Mouse (Mus musculus) mouse trophoblast stem cell (cell line): ENCODE results near the gene Sephs2.
"Not testable (repeated sequence)": the region's sequence is repeated elsewhere in the genome, so short reads cannot be mapped to it uniquely, and the experiment has no call there.

Experiments
- in situ Hi-C, 2 experiments: fragments of 300-500 bp; cut with MseI, MboI; formaldehyde crosslinking; loops; 2 replicates in 1 of 2; 3 replicates in 1 of 2; pipeline ENCODE4 v1.15.1; 2025

The Sephs2 gene

DNA sequence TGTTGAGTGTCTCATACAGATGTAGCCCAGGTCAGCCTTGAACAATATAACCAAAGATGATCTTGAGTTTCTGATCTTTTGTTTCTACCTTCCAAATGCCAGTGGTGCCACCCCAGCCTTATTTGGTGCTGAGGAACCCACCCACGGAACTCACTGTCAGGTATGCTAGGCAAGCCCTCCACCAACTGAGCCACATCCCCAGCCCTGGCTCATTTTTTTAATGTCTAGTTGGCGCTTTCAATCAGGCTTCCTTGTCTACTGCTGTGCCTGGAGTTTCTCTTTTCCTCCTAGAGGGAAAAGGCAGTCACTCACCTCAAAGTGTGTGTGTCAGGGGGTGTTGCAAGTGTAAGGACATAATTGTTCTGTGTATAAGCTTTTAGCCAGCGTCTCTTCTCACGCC, 2.8 kb downstream of the Sephs2 start:
- in situ Hi-C loops, result no loop called here

DNA sequence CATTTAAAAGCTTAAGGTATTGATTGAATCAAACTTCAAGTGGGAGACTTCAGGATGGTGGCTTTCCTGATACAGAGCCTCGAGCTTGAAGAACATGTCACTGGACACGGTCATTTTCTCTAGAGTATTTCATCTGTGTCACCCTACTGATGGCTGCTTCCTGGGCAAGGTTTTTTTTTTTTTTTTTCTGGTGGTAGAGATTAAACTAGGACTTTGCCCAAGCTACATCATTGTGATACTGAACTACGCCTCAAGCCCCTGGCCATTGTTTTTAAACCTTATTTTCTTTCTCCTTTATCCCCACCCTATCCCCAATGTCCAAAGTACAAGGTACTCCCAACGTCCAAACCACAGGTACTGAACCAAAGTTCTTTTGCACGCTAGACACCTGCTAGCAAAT, 3.2 kb downstream of the Sephs2 start:
- in situ Hi-C loops, result no loop called here

DNA sequence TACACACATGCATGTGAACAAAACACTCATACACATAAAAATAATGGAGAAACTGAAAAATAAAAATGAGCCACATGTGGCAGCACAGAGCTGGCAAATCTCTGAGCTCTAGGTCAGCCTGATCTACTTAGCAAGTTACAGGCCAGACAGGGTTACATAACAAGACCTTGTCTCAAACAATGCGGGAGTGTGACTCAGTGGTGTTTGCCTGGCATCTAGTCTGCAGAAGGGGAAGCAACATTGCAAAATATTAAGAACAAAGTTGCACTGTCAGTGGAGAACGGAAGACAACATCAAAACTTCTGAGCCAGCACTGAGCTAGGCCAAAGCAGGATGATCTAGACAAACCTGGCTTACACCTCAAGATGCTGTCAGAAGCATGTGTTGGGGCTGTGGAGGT, 3.6 kb downstream of the Sephs2 start:
- in situ Hi-C loops, result no loop called here

DNA sequence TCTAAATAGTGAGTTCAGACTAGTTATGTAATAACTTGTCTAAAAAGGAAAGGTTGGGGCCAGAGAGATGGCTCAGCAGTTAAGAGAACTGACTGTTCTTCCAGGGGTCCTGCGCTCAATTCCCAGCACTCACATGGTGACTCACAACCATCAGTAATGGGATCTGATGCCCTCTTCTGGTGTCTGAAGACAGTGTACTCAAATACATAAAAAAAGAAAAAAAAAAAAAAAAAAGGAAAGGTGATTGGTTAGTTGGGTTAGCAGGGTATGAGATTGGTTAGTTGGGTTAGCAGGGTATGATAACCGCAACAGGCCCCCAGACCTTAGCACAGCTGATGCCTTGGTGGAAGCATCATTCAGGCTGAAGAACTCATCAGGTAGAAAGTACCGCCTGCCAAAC, 10.3 kb downstream of the Sephs2 start:
- in situ Hi-C loops, result no loop called here

- in situ Hi-C loops, result no loop called here
Measured at GRCm38 (mm10) chr7:127262218-127262961, 11.5 kb downstream of the Sephs2 start.

DNA sequence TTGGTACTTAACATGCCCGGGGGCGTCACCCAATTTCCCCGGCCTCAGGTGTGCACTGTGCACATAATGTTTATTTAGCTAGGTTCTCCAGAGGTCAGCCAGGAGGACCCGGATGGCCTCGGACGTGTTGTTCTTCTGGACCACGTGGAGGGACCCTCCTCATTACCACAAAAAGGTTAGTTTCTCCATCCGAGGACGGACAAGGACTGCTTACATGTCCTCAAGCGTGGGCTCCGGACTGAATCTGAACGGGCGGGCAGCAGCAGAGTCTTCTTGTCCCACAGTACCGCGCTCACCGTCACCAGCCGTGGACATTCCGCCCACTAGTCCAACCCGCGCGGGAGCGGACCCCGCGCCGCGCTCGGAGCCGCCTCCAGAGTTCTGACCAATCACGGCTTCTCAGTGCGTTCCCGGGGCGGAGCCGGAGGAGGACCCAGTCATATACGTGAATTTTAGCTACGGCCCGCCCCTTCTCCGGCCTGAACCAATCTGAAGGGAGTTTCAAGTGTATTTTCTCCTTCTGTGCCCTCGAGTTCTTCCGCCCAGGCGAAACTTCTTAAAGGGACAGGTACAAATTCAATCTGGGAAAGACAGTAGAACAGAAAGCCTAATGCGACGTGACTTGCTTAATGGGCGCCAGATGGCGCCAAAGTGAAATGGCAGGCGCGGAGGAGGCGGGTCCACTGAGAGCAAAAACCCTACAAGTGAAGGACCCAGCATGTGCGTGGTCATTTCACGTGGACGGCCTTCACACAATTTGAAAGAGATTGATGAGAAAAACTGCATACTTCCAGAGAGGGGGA, 13.3 kb downstream of the Sephs2 start, which contains the start of gene Dctpp1:
Gene Dctpp1 (minus strand): TSS at position 401 of the 803 bp plus-strand sequence.
- in situ Hi-C loops, result no loop called here

GRCm38 (mm10) chr7:127259186-127259905, 14.5 kb downstream of the Sephs2 start:
- in situ Hi-C loops, result no loop called here

DNA sequence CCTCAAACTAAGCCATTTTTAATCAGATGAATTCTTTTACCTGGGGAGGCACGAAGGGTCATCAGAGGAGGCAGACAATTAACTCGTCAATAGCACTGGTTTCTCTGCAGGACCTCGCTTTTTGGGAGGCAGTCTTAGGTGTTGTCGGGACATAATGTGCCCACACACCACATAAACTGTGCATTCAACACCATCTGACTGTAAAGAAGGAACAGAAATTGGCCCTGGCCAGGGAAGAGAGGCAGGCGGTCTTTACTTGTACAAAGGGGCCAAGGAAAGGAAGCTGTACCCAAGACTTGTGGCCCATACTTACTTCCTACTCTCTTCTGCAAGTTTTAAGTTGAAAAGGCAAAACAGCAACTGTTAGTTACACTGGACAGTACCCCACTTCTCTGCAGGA, 17.3 kb downstream of the Sephs2 start:
- in situ Hi-C loops, result no loop called here

- in situ Hi-C loops, result no loop called here
Measured at GRCm38 (mm10) chr7:127255965-127256364, 17.9 kb downstream of the Sephs2 start.

DNA sequence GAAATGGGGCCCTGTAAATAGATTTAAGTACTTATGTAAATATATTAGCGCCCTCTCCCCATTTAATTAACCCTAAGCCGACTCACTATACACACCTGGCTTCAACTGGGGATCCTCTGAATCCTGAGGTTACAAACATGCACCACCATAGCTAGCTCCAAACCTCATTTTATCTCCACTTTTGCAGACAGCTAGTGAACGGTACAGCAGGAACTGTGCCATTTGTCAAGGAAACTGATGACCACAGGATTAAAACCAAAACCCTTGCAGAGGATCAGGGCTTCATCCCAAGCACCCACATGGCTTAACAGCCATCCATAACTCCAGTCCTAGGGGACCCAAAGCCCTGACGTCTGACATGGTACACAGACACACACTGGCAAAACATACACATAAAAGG, 18.8 kb downstream of the Sephs2 start:
- in situ Hi-C loops, result no loop called here

- in situ Hi-C loops, result no loop called here
Measured at GRCm38 (mm10) chr7:127253821-127254769, 19.8 kb downstream of the Sephs2 start.

GRCm38 (mm10) chr7:127253341-127253740, 20.5 kb downstream of the Sephs2 start:
- in situ Hi-C loops, result no loop called here

- in situ Hi-C loops, result no loop called here
Measured at GRCm38 (mm10) chr7:127252414-127252813, 21.4 kb downstream of the Sephs2 start.

DNA sequence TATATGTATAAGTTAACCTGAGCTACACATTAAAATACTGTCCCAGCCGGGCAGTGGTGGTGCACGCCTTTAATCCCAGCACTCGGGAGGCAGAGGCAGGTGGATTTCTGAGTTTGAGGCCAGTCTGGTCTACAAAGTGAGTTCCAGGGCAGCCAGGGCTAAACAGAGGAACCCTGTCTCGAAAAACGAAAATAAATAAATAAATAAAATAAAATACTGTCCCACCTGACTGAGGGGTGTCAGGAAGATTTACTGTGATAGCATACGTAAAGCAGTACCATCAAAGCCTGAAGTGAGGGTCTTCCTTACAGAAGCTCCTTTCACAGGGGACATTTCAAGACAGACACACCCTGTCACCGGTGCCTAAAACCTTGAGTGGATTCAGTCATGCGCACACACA, 23.3 kb downstream of the Sephs2 start:
- in situ Hi-C loops, result not testable (repeated sequence)

DNA sequence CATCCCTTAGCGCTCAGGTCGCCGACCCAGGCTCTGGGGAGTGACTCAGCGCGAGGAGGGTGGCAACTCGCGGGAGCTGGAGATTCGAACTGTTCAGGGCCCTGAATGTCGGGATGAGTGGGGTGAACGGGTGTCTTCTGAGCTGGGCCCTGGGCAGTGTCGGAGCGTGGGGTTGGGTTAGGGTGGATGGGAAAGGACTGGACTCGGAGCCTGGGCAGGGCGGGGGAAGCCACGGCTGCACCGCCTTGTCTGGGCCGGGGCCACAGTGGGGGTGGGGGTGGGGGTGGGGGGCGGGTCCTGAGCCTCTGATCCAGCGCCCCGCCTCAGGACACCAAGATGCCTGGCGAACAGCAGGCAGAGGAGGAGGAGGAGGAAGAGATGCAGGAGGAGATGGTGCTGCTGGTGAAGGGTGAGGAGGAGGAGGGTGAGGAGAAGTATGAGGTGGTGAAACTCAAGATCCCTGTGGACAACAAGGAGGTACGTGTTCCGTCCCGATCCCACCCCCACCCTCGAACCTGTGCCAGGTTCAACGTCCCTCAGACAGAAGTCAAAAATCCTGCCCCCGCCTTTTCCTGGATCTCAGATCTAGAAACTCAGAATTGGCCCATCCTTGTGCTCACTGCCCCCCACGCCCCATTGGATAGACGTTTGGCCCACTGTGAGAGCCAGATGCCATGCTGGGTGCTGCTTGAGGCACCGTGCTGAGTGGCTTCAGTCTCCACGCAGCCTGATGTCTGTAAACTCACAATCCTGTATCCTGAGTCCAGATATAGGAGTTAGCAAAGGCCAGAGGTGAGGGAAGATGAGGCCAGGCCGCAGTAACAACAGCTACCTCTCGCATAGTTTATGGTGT, 29.0 kb downstream of the Sephs2 start:
- in situ Hi-C loops, result no loop called here

GRCm38 (mm10) chr7:127243870-127244657, 29.8 kb downstream of the Sephs2 start, which contains the start of gene Zfp771:
Zfp771 (plus strand) TSS chr7:127244274.
- in situ Hi-C loops, result no loop called here

GRCm38 (mm10) chr7:127243361-127243867, 30.4 kb downstream of the Sephs2 start:
- in situ Hi-C loops, result no loop called here

DNA sequence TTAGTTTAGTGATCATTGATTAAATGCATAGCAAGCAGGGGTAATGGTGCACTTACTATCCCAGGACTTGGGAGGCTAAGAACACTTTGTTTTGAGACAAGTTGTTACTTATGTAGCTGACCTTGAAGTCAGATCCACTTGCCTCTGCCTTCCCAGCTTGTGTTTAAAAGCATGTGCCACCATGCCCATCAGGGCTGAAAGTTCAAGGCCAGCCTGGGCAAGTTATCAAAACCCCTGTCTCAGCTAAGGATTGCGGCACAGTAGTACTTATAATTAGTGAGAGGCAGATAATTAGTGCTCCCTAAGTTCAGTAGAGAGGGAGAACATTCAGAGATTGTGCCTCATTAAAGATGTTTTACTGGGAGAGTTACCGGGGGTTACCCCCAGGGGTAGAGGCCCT, 39.1 kb downstream of the Sephs2 start:
- in situ Hi-C loops, result no loop called here

DNA sequence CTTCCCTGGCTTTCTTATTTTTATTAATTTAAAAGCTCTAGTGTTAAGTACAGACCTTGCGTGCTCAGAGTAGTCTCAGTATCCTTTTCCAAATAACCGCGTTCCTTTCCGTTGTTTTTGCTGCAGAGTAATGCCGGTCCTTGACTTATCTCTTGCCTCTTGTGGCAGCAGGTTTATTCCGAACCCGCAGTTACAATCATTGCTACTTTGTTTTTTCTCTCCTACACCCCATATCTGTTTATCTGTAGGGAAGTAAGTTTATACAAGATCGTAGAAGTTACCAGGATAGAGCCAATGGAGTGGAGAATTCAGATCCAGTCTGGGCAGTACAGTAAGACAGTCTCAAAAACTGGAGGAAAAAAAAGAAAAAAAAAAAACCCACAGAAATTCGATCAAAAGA, 40.1 kb downstream of the Sephs2 start:
- in situ Hi-C loops, result no loop called here
